Mouse (Mus musculus) midbrain, postnatal 0 days (tissue): ENCODE data around the gene Abhd12b. TPM values are rescaled to one million over a fixed set of nuclear protein-coding genes. Genes with fewer than 3 reads are reported as not detected.

Source experiments
- ATAC-seq: fragments of 200-750 bp; cut with Nextera tagmentation; 2 replicates; pipeline ENCODE4 v1.8.0; 2017; ENCODE audit warnings: moderate number of reproducible peaks, mild to moderate bottlenecking, moderate TSS enrichment, moderate library complexity; ENCODE audit not compliant: low FRiP score
- DNase-seq: peaks from one replicate; pipeline ENCODE4 v3.0.0-alpha.2; 2015; ENCODE audit warnings: low spot score
- H3K27ac ChIP-seq: fragments of 300-500 bp; sonication (generic); 2 replicates; pipeline ENCODE4 v1.5.1; 2014; ENCODE audit warnings: low read depth, mild to moderate bottlenecking, low read length, mixed read lengths
- H3K27me3 ChIP-seq: fragments of 300-500 bp; sonication (generic); 2 replicates; pipeline ENCODE4 v1.6.1; 2014; ENCODE audit warnings: low read length, control low read depth, mixed read lengths; ENCODE audit not compliant: insufficient read depth
- H3K36me3 ChIP-seq: fragments of 300-500 bp; sonication (generic); 2 replicates; pipeline ENCODE4 v1.6.1; 2014; ENCODE audit warnings: low read length, control low read depth, mixed read lengths; ENCODE audit not compliant: insufficient read depth
- H3K4me1 ChIP-seq: fragments of 300-500 bp; sonication (generic); 2 replicates; pipeline ENCODE4 v1.6.1; 2014; ENCODE audit warnings: mild to moderate bottlenecking, control low read depth, antibody characterized with exemption, low read length, mixed read lengths; ENCODE audit not compliant: insufficient read depth
- H3K4me2 ChIP-seq: fragments of 300-500 bp; sonication (generic); 2 replicates; pipeline ENCODE4 v1.6.1; 2014; ENCODE audit warnings: low read depth, mild to moderate bottlenecking, low read length, mixed read lengths; ENCODE audit not compliant: poor library complexity, severe bottlenecking
- H3K4me3 ChIP-seq: fragments of 300-500 bp; sonication (generic); 2 replicates; pipeline ENCODE4 v1.5.1; 2014; ENCODE audit warnings: low read depth, mild to moderate bottlenecking, low read length, moderate library complexity
- H3K9ac ChIP-seq: fragments of 300-500 bp; sonication (generic); replicated peaks from 2 replicates; pipeline ENCODE4 v1.6.1; 2014; ENCODE audit warnings: mild to moderate bottlenecking, low read length, moderate library complexity, mixed read lengths; ENCODE audit not compliant: poor library complexity, severe bottlenecking
- H3K9me3 ChIP-seq: fragments of 300-500 bp; sonication (generic); 2 replicates; pipeline ENCODE4 v1.6.1; 2016; ENCODE audit warnings: low read length, control low read depth
- CTCF ChIP-seq: IDR thresholded peaks from 2 replicates; pipeline ENCODE4 v1.5.1; 2016; ENCODE audit warnings: antibody characterized with exemption, mild to moderate bottlenecking
- WGBS: fragments of 180-500 bp; shearing (Covaris S2); extraction: QIAGEN DNeasy Blood & Tissue Kit; methylation state at CpG from one replicate; pipeline ENCODE4 v1.1.7; 2014; 5-methylcytosine and 5-hydroxymethylcytosine counted together
- polyA plus RNA-seq: library from polyadenylated mRNA; unstranded; fragments of >200 nt; fragmentation: Nextera tagmentation; extraction: Ambion mirVana; gene quantifications from 2 replicates; pipeline ENCODE4 v1.2.1, GENCODE M21; 2015
- total RNA-seq: library from RNA; depleted of rRNA; stranded (reverse); fragments of >200 nt; gene quantifications from 2 replicates; pipeline ENCODE4 v1.2.3, GENCODE M21; 2014

The Abhd12b gene
- total and polyA plus RNA-seq, 2 experiments from 2014 or later = 0.19 TPM; not detected in 1

DNA sequence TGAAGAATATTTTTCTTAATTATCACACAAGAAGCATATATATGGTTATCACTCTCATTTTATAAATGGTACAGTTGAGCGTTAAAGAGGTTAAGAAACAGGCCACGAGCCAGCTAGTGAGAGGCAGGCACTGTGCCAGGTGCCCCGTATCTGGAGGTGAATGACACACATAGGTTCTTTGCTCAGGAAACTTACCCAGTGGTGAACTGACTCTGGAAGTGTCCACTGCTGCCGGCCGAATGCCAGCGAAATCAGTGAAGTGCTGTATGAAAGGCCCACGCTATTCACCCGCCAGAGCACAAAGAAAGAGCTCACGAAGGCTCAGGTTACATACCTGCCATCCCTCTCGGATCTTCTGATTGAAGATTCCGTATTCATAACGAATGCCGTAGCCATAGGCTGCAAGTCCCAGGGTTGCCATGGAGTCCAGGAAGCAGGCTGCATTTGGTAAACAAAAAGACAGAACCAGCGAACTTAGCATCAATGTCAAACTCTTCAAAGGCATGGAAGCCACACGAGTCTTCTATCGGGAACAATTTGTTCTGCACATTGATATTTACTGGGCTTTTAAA is 62.4 kb downstream of the Abhd12b start:
- H3K4me2 ChIP-seq = no peak overlapping the region
- peak; percentile 18 for DNase-seq
- WGBS = 32% methylated on average over 16 of the region's 16 CpGs

DNA sequence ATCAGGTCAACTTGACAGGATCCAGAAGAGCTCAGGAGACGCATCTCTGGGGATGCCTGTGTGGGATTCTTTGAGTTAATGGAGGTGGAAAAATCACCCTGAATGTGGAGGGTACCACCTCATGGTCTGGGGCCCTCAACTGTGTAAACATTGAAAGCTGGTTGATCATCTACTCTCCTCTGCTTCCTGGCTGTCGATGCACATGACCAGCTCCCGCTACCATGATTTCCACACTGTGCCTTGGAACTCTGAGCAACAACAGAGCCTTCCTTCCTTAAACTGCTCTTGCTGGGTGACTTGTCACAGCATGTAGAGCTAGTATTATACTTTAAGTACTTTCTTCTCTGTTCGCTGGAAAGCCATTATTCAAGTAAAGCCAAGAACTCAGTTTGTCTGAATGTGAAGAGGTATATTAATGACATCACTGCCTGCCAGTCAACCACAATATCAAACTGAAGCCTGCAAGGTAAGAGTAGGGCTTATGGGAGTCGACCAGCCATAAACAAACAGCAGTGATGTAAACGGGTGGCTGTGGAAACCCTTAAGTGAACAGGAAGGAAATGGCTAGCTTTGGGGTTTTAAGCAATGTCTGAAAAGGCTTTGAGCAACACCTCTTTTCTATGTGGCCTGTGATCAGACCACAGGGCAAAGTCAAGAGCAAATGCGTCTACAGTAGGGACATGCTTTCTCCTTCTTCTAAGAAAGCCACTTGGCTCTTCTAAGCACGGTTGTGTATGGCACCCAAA is 65.0 kb downstream of the Abhd12b start:
- Histone ChIP-seq H3K27me3 (no peaks in the 10 kb centered on the region), H3K27ac (no peak overlapping the region), H3K4me3 (no peak overlapping the region), H3K4me1 (peaks cover 2% of the 10 kb centered on the region; the same call in 1 of the 2 replicates), H3K36me3 (no peaks in the 10 kb centered on the region), H3K9me3 (no peaks in the 10 kb centered on the region), H3K9ac (no peak overlapping the region), H3K4me2 (no peak overlapping the region)
- no peak for TF ChIP-seq CTCF
- DNase-seq (no peak), ATAC-seq (no peak)
- 83% methylated on average over 8 of the region's 8 CpGs for WGBS

More for the DNA sequence above, 62.4 kb downstream of the Abhd12b start:
- no peak for TF ChIP-seq CTCF
- no peak overlapping the region for H3K4me3 ChIP-seq
- H3K27me3 ChIP-seq = no peaks in the 10 kb centered on the region
- no peaks in the 10 kb centered on the region for H3K9me3 ChIP-seq
- H3K9ac ChIP-seq = no peak overlapping the region
- peaks cover 2% of the 10 kb centered on the region; the same call in 1 of the 2 replicates for H3K4me1 ChIP-seq
- no peak for ATAC-seq
- H3K27ac ChIP-seq = no peak overlapping the region
- no peaks in the 10 kb centered on the region for H3K36me3 ChIP-seq

DNA sequence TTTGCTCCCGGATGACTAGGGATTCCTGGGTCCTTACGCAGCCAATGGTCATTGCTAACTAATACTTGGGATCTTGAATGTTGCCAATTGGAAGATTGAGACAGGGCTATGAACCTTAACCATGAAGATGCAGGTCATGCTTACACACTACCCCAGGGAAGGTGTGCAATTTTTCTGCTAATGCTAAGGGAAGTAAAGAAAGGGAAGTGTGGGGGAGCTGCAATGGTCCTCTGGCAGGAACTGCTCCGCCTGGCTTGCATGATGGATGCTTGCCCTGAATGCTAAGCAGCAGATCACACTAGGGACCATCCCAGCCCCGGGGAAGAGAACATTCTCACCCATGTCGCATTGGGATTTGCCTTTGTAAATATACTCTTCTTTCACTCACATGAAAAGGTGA is 67.5 kb downstream of the Abhd12b start:
- H3K4me2 ChIP-seq = no peak overlapping the region
- TF ChIP-seq CTCF = no peak
- no peak for DNase-seq
- no peak overlapping the region for H3K9ac ChIP-seq
- 70% methylated on average over 5 of the region's 5 CpGs for WGBS
- H3K36me3 ChIP-seq = no peaks in the 10 kb centered on the region
- no peaks in the 10 kb centered on the region for H3K4me1 ChIP-seq
- no peaks in the 10 kb centered on the region for H3K9me3 ChIP-seq
- no peak overlapping the region for H3K4me3 ChIP-seq
- no peak for ATAC-seq
- H3K27ac ChIP-seq = no peak overlapping the region
- no peaks in the 10 kb centered on the region for H3K27me3 ChIP-seq

DNA sequence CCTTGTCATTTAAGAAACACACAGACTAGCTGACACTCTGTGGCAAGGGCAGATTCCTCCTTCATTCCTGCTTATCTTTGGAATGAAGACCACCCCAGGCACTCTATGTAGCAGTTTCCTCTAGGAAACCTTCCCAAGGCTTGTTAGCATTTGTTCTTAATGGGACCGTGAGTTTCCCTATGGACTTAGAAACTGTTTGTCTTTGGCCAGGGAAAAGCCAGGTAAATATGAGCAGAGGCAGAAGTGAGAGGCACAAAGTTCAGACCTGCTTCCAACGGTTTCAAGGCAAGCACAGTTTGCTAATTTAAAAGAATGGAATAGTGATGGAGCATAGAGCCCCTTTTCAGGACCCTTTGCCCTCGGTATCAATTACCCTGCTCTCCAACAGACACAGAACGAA is 69.4 kb downstream of the Abhd12b start:
- H3K27ac ChIP-seq = no peak overlapping the region
- H3K4me3 ChIP-seq = no peak overlapping the region
- peaks cover 6% of the 10 kb centered on the region for H3K4me1 ChIP-seq
- H3K27me3 ChIP-seq = 0 out of 2 replicates have a peak, but pooled peaks cover 5% of the 10 kb centered on the region
- no peaks in the 10 kb centered on the region for H3K36me3 ChIP-seq
- 69% methylated on average over 4 of the region's 4 CpGs for WGBS
- no peak overlapping the region for H3K4me2 ChIP-seq
- DNase-seq (no peak), ATAC-seq (no peak)
- H3K9me3 ChIP-seq = no peaks in the 10 kb centered on the region
- TF ChIP-seq CTCF = no peak
- H3K9ac ChIP-seq = no peak overlapping the region

DNA sequence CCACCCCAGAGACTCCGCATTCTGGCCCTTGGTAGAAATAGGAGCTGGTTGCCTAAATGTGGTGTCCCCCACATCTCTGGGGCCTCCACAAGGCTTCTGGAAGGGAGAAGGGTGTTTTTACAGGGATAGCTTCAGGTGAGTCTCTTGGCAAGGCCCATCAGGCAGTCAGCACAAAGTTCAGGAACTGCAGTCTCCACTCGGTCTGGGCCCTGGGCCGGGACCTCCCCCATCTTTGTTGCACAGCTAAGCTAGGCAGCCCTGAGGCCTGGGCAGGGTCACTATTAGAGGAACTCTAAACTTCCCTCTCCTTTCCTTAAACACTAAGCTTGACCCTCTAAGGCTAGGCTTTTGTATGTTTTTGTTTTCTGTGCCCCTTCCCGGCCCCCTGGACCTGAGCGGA is 72.7 kb downstream of the Abhd12b start:
- Histone ChIP-seq H3K4me2 (peak overlapping the region; percentile 94), H3K27me3 (0 out of 2 replicates have a peak, but pooled peaks cover 5% of the 10 kb centered on the region), H3K36me3 (no peaks in the 10 kb centered on the region), H3K27ac (no peak overlapping the region), H3K9ac (peak overlapping the region; percentile 52; the same call in 1 of the 2 replicates), H3K4me3 (peak overlapping the region; percentile 39), H3K9me3 (no peaks in the 10 kb centered on the region), H3K4me1 (peaks cover 6% of the 10 kb centered on the region)
- ATAC-seq (no peak), DNase-seq (no peak)
- 33% methylated on average over 5 of the region's 5 CpGs for WGBS
- no peak for TF ChIP-seq CTCF
